In the genomic region with DNA sequence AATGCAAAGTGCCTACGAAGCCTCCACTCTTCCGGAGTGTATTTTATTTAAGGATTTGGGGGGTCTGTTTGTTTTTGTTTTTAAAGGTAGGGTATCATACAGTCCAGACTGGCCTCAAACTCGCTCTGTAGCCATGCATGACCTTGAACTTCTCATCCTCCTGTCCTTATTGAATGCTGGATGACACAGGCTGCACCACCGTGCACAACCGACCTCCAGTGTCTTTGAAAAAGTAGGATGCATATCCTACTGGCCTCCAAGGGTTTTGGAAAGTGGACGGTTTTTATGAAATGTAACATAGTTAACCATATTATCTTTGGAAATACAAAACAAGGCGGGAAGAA, we compare ENCODE assay signal across 8 mouse cellular contexts. TPM values are rescaled to one million over a fixed set of nuclear protein-coding genes. Genes with fewer than 3 reads are reported as not detected.
A peak's percentile ranks its signal among the peaks of the same experiment; 100 is the strongest.
DNase-seq lines count a peak whose midpoint lies in the region; ATAC-seq and TF ChIP-seq lines count a peak whose summit lies in the region.

No protein-coding gene starts in this region.

- peak overlapping the region; percentile 58 for H3K4me3 ChIP-seq in left cerebral cortex, adult 2 months
- H3K4me3 ChIP-seq in forebrain, embryonic 10.5 days = peak overlapping the region; percentile 69
- H3K4me3 ChIP-seq in limb, embryonic 11.5 days (ENCODE audit: low read depth, low read length) = peak overlapping the region; percentile 35
- H3K4me3 ChIP-seq in neural tube, embryonic 15.5 days (replicated peaks) = peak overlapping the region; percentile 46

- H3K9me3 ChIP-seq in forebrain, embryonic 10.5 days = peaks cover 12% of the 10 kb centered on the region
- H3K9me3 ChIP-seq in limb, embryonic 11.5 days (ENCODE audit: control insufficient read depth, low read length) = no peaks in the 10 kb centered on the region
- H3K9me3 ChIP-seq in neural tube, embryonic 15.5 days (replicated peaks) = no peaks in the 10 kb centered on the region

- intact Hi-C loops in left cerebral cortex, adult 2 months (cut with DNase I) = no loop called here
- intact Hi-C loops in left cerebral cortex, postnatal 25 days (cut with DNase I) = no loop called here

- H3K27ac ChIP-seq in left cerebral cortex, adult 2 months = peak overlapping the region; percentile 44; the same call in 1 of the 2 replicates
- peak overlapping the region; percentile 85 for H3K27ac ChIP-seq in forebrain, embryonic 10.5 days
- no peak overlapping the region for H3K27ac ChIP-seq in limb, embryonic 11.5 days (replicated peaks; ENCODE audit: low read depth, low read length)
- H3K27ac ChIP-seq in neural tube, embryonic 15.5 days (replicated peaks) = no peak overlapping the region

- peak overlapping the region; percentile 32; the same call in 1 of the 2 replicates for H3K9ac ChIP-seq in limb, embryonic 11.5 days (ENCODE audit: low read length)
- peak overlapping the region; percentile 48 for H3K9ac ChIP-seq in neural tube, embryonic 15.5 days (replicated peaks)

- peaks cover 13% of the 10 kb centered on the region for H3K4me1 ChIP-seq in forebrain, embryonic 10.5 days
- H3K4me1 ChIP-seq in limb, embryonic 11.5 days (ENCODE audit: control insufficient read depth, insufficient read depth, low read length) = 0 out of 2 replicates have a peak, but pooled peaks cover 3% of the 10 kb centered on the region
- H3K4me1 ChIP-seq in neural tube, embryonic 15.5 days = peaks cover 13% of the 10 kb centered on the region

- peaks cover 3% of the 10 kb centered on the region; the same call in 1 of the 2 replicates for H3K36me3 ChIP-seq in forebrain, embryonic 10.5 days (replicated peaks)
- H3K36me3 ChIP-seq in limb, embryonic 11.5 days (ENCODE audit: control insufficient read depth, insufficient read depth, low read length) = no peaks in the 10 kb centered on the region; the same call in 1 of the 2 replicates
- no peaks in the 10 kb centered on the region for H3K36me3 ChIP-seq in neural tube, embryonic 15.5 days

- no peak for DNase-seq in left cerebral cortex, adult 2 months (ENCODE audit: extremely low spot score in 1 of 2, low spot score in 2 of 2)
- DNase-seq in left cerebral cortex, adult 8-10 months (ENCODE audit: low spot score in 2 of 2) = no peak
- DNase-seq in forebrain, embryonic 10.5 days (ENCODE audit: extremely low spot score, low spot score) = no peak
- no peak for DNase-seq in limb, embryonic 11.5 days (ENCODE audit: low spot score)
- no peak for DNase-seq in adrenal gland, postnatal 4 days (ENCODE audit: low spot score in 2 of 2)
- no peak for DNase-seq in left cerebral cortex, postnatal 25 days (ENCODE audit: low spot score in 2 of 2)
- no peak for DNase-seq in ovary, postnatal 36 days (ENCODE audit: low spot score)

- H3K4me2 ChIP-seq in limb, embryonic 11.5 days (ENCODE audit: low read depth, severe bottlenecking) = peak overlapping the region; percentile 60
- H3K4me2 ChIP-seq in neural tube, embryonic 15.5 days = peak overlapping the region; percentile 78

- WGBS in forebrain, embryonic 10.5 days = 41% methylated on average over 7 of the region's 7 CpGs
- 45% methylated on average over 7 of the region's 7 CpGs for WGBS in limb, embryonic 11.5 days
- WGBS in neural tube, embryonic 15.5 days = 39% methylated on average over 7 of the region's 7 CpGs

- peak; percentile 46; the same call in 1 of the 2 replicates for ATAC-seq in limb, embryonic 11.5 days (ENCODE audit: insufficient number of reproducible peaks, low FRiP score, low TSS enrichment, low read depth)
- peak; percentile 42; the same call in 1 of the 2 replicates for ATAC-seq in neural tube, embryonic 15.5 days (ENCODE audit: low FRiP score)

- TF ChIP-seq CTCF in left cerebral cortex, adult 2 months (IDR thresholded peaks at IDR 0.05) = no peak

- H3K27me3 ChIP-seq in forebrain, embryonic 10.5 days (ENCODE audit: poor library complexity, severe bottlenecking) = peaks cover 19% of the 10 kb centered on the region; the same call in 1 of the 2 replicates
- H3K27me3 ChIP-seq in limb, embryonic 11.5 days (ENCODE audit: control insufficient read depth, insufficient read depth, low read length) = no peaks in the 10 kb centered on the region
- H3K27me3 ChIP-seq in neural tube, embryonic 15.5 days (replicated peaks) = no peaks in the 10 kb centered on the region; the same call in 1 of the 2 replicates

RNA-seq across cellular contexts. Expression of gene Ccdc13, which starts 0.3 kb away (rescaled TPM):
- total RNA-seq in left cerebral cortex, adult 2 months (2021) = 1 to 10 TPM; 5.7 to 6.2 TPM
- 1 to 10 TPM; 6.1 to 7.6 (median 6.5) TPM for total RNA-seq in left cerebral cortex, adult 8-10 months (2022)
- 2.6 and 2.7 TPM in 2 replicates for polyA plus RNA-seq in forebrain, embryonic 10.5 days (2016; fragmentation: Nextera tagmentation; extraction: Ambion mirVana)
- polyA plus RNA-seq in limb, embryonic 11.5 days (2014; fragmentation: Nextera tagmentation; extraction: Ambion mirVana) = 0.35 and 0.37 TPM in 2 replicates
- 2.1 and 4.0 TPM in 2 replicates for polyA plus RNA-seq in neural tube, embryonic 15.5 days (2015; fragmentation: Nextera tagmentation; extraction: Ambion mirVana)
- 1 to 10 TPM; 1.8 to 2.8 TPM for total RNA-seq in adrenal gland, postnatal 4 days (2021)
- 1 to 10 TPM; 5.2 to 6.9 TPM for total RNA-seq in left cerebral cortex, postnatal 25 days (2021)

RNA-seq across cellular contexts. Expression of gene Higd1a, which starts 18.6 kb away (rescaled TPM):
- total RNA-seq in left cerebral cortex, adult 2 months (2021) = 10 to 100 TPM; 90.3 to 93.7 TPM
- total RNA-seq in left cerebral cortex, adult 8-10 months (2022) = 100 to 1,000 TPM in 1 of 4 experiments, 10 to 100 TPM in 3; 86.5 to 102 (median 89.7) TPM
- polyA plus RNA-seq in forebrain, embryonic 10.5 days (2016; fragmentation: Nextera tagmentation; extraction: Ambion mirVana) = 229 and 238 TPM in 2 replicates
- 149 and 155 TPM in 2 replicates for polyA plus RNA-seq in limb, embryonic 11.5 days (2014; fragmentation: Nextera tagmentation; extraction: Ambion mirVana)
- polyA plus RNA-seq in neural tube, embryonic 15.5 days (2015; fragmentation: Nextera tagmentation; extraction: Ambion mirVana) = 149 and 169 TPM in 2 replicates
- 10 to 100 TPM; 63.8 to 68.9 TPM for total RNA-seq in adrenal gland, postnatal 4 days (2021)
- total RNA-seq in left cerebral cortex, postnatal 25 days (2021) = 10 to 100 TPM; 94.1 to 99.6 TPM

RNA-seq across cellular contexts. Expression of gene Hhatl, which starts 47.3 kb away (rescaled TPM):
- 10 to 100 TPM; 20.0 to 21.3 TPM for total RNA-seq in left cerebral cortex, adult 2 months (2021)
- 10 to 100 TPM; 18.6 to 24.6 (median 23.2) TPM for total RNA-seq in left cerebral cortex, adult 8-10 months (2022)
- polyA plus RNA-seq in forebrain, embryonic 10.5 days (2016; fragmentation: Nextera tagmentation; extraction: Ambion mirVana) = not detected in 2 replicates
- not detected in 2 replicates for polyA plus RNA-seq in limb, embryonic 11.5 days (2014; fragmentation: Nextera tagmentation; extraction: Ambion mirVana)
- polyA plus RNA-seq in neural tube, embryonic 15.5 days (2015; fragmentation: Nextera tagmentation; extraction: Ambion mirVana) = 0.38 and 0.64 TPM in 2 replicates
- total RNA-seq in adrenal gland, postnatal 4 days (2021) = 1 to 10 TPM; 1.5 to 4.5 TPM
- total RNA-seq in left cerebral cortex, postnatal 25 days (2021) = 10 to 100 TPM; 16.1 to 18.8 TPM

RNA-seq across cellular contexts. Expression of gene Ackr2, which starts 58.6 kb away (rescaled TPM):
- total RNA-seq in left cerebral cortex, adult 2 months (2021) = 1 to 10 TPM; 6.9 to 7.9 TPM
- 10 to 100 TPM in 1 of 4 experiments, 1 to 10 TPM in 3; 4.5 to 11.2 (median 5.5) TPM for total RNA-seq in left cerebral cortex, adult 8-10 months (2022)
- 0.42 and 0.50 TPM in 2 replicates for polyA plus RNA-seq in forebrain, embryonic 10.5 days (2016; fragmentation: Nextera tagmentation; extraction: Ambion mirVana)
- 0.17 and 0.21 TPM in 2 replicates for polyA plus RNA-seq in limb, embryonic 11.5 days (2014; fragmentation: Nextera tagmentation; extraction: Ambion mirVana)
- 1.5 and 1.7 TPM in 2 replicates for polyA plus RNA-seq in neural tube, embryonic 15.5 days (2015; fragmentation: Nextera tagmentation; extraction: Ambion mirVana)
- total RNA-seq in adrenal gland, postnatal 4 days (2021) = 1 to 10 TPM in 1 of 2 experiments, under 1 TPM in 1; 0.90 to 1.6 TPM
- 1 to 10 TPM; 5.5 to 7.6 TPM for total RNA-seq in left cerebral cortex, postnatal 25 days (2021)

Comparison
In these comparisons a context has a peak if more than half of its experiments do, and no peak if none do; other contexts are left out.
1. H3K27ac ChIP-seq: peak in left cerebral cortex, adult 2 months (single experiment) and forebrain, embryonic 10.5 days (single experiment); none in limb, embryonic 11.5 days (single experiment) and neural tube, embryonic 15.5 days (single experiment).
2. Peak in every context shown above with its lines, with median percentiles within 50 percentile points of each other: H3K4me3 ChIP-seq.